Mouse (Mus musculus) megakaryocyte, embryonic 14.5 days (primary cell): ENCODE data around the gene Farp1. TPM values are rescaled to one million over a fixed set of nuclear protein-coding genes. Genes with fewer than 3 reads are reported as not detected.

Experiments
- H3K27me3 ChIP-seq: replicated peaks from 2 replicates; pipeline ENCODE3; 2012; ENCODE audit warnings: inconsistent platforms
- H3K36me3 ChIP-seq: replicated peaks from 2 replicates; pipeline ENCODE3; 2012; ENCODE audit warnings: low read length, inconsistent platforms, mixed read lengths
- H3K4me1 ChIP-seq: 2 replicates; pipeline ENCODE4 v1.6.1; 2012; ENCODE audit warnings: inconsistent platforms
- H3K4me3 ChIP-seq: replicated peaks from 2 replicates; pipeline ENCODE3; 2012; ENCODE audit warnings: moderate library complexity, mild to moderate bottlenecking, inconsistent platforms
- H3K9me3 ChIP-seq: 2 replicates; pipeline ENCODE4 v1.6.1; 2012; ENCODE audit warnings: inconsistent platforms
- FLI1 ChIP-seq: IDR thresholded peaks from 2 replicates; pipeline ENCODE4 v1.6.1; 2012; ENCODE audit warnings: low read length, inconsistent platforms, mixed read lengths
- GATA1 ChIP-seq: IDR thresholded peaks from 3 replicates; pipeline ENCODE4 v1.6.1; 2012; ENCODE audit warnings: mixed read lengths, low read length, inconsistent platforms, borderline replicate concordance
- polyA plus RNA-seq: library from polyadenylated mRNA; stranded (reverse); fragments of >175 nt; gene quantifications from 2 replicates; pipeline ENCODE4 v1.2.3, GENCODE M21; 2012; ENCODE audit warnings: low replicate concordance; ENCODE audit not compliant: insufficient read depth

The Farp1 gene
- polyA plus RNA-seq, 1 experiment: not detected

- H3K4me1 ChIP-seq: peaks cover 5% of the 10 kb centered on the region; the same call in 1 of the 2 replicates
- H3K9me3 ChIP-seq: no peaks in the 10 kb centered on the region
Measured at GRCm38 (mm10) chr14:121134414-121134813, 99.4 kb downstream of the Farp1 start.

GRCm38 (mm10) chr14:121143831-121144455, 108.9 kb downstream of the Farp1 start:
- TF ChIP-seq GATA1 (no peak), FLI1 (no peak)
- Histone ChIP-seq H3K27me3 (no peaks in the 10 kb centered on the region), H3K9me3 (no peaks in the 10 kb centered on the region), H3K4me3 (no peak overlapping the region), H3K36me3 (no peaks in the 10 kb centered on the region), H3K4me1 (no peaks in the 10 kb centered on the region)

More at GRCm38 (mm10) chr14:121134414-121134813, 99.4 kb downstream of the Farp1 start:
- TF ChIP-seq FLI1 (no peak), GATA1 (no peak)
- Histone ChIP-seq H3K27me3 (no peaks in the 10 kb centered on the region), H3K36me3 (no peaks in the 10 kb centered on the region), H3K4me3 (no peak overlapping the region)

- H3K27me3 ChIP-seq: no peaks in the 10 kb centered on the region
- no peaks in the 10 kb centered on the region for H3K9me3 ChIP-seq
- TF ChIP-seq FLI1: no peak
- no peak for TF ChIP-seq GATA1
- H3K4me1 ChIP-seq: no peaks in the 10 kb centered on the region
- no peaks in the 10 kb centered on the region for H3K36me3 ChIP-seq
- no peak overlapping the region for H3K4me3 ChIP-seq
Measured at GRCm38 (mm10) chr14:121144496-121144895, 109.5 kb downstream of the Farp1 start.

GRCm38 (mm10) chr14:121145291-121145690, 110.3 kb downstream of the Farp1 start:
- Histone ChIP-seq H3K4me3 (no peak overlapping the region), H3K9me3 (no peaks in the 10 kb centered on the region), H3K4me1 (no peaks in the 10 kb centered on the region), H3K27me3 (no peaks in the 10 kb centered on the region), H3K36me3 (no peaks in the 10 kb centered on the region)
- TF ChIP-seq GATA1: no peak
- TF ChIP-seq FLI1: no peak

GRCm38 (mm10) chr14:121145698-121146097, 110.7 kb downstream of the Farp1 start:
- TF ChIP-seq FLI1 (no peak), GATA1 (no peak)
- H3K4me1 ChIP-seq: no peaks in the 10 kb centered on the region
- H3K36me3 ChIP-seq: no peaks in the 10 kb centered on the region
- no peaks in the 10 kb centered on the region for H3K9me3 ChIP-seq
- no peak overlapping the region for H3K4me3 ChIP-seq
- no peaks in the 10 kb centered on the region for H3K27me3 ChIP-seq

GRCm38 (mm10) chr14:121146213-121146612, 111.2 kb downstream of the Farp1 start:
- no peaks in the 10 kb centered on the region for H3K4me1 ChIP-seq
- no peak for TF ChIP-seq FLI1
- no peak for TF ChIP-seq GATA1
- no peak overlapping the region for H3K4me3 ChIP-seq
- no peaks in the 10 kb centered on the region for H3K9me3 ChIP-seq
- no peaks in the 10 kb centered on the region for H3K27me3 ChIP-seq
- no peaks in the 10 kb centered on the region for H3K36me3 ChIP-seq

GRCm38 (mm10) chr14:121147026-121147425, 112.0 kb downstream of the Farp1 start:
- no peaks in the 10 kb centered on the region for H3K9me3 ChIP-seq
- H3K36me3 ChIP-seq: no peaks in the 10 kb centered on the region
- H3K4me1 ChIP-seq: no peaks in the 10 kb centered on the region
- H3K4me3 ChIP-seq: no peak overlapping the region
- TF ChIP-seq FLI1 (no peak), GATA1 (no peak)
- H3K27me3 ChIP-seq: no peaks in the 10 kb centered on the region

- H3K4me3 ChIP-seq: no peak overlapping the region
- no peaks in the 10 kb centered on the region for H3K27me3 ChIP-seq
- TF ChIP-seq FLI1 (no peak), GATA1 (no peak)
- H3K9me3 ChIP-seq: no peaks in the 10 kb centered on the region
- no peaks in the 10 kb centered on the region for H3K4me1 ChIP-seq
- H3K36me3 ChIP-seq: no peaks in the 10 kb centered on the region
Measured at GRCm38 (mm10) chr14:121148088-121148785, 113.2 kb downstream of the Farp1 start.

- no peak for TF ChIP-seq FLI1
- TF ChIP-seq GATA1: no peak
- H3K36me3 ChIP-seq: no peaks in the 10 kb centered on the region
- H3K4me1 ChIP-seq: no peaks in the 10 kb centered on the region
- no peak overlapping the region for H3K4me3 ChIP-seq
- H3K27me3 ChIP-seq: no peaks in the 10 kb centered on the region
- H3K9me3 ChIP-seq: no peaks in the 10 kb centered on the region
Measured at GRCm38 (mm10) chr14:121149984-121150383, 115.0 kb downstream of the Farp1 start.

GRCm38 (mm10) chr14:121151837-121152236, 116.8 kb downstream of the Farp1 start:
- no peaks in the 10 kb centered on the region for H3K4me1 ChIP-seq
- no peak overlapping the region for H3K4me3 ChIP-seq
- peaks cover 9% of the 10 kb centered on the region for H3K9me3 ChIP-seq
- H3K27me3 ChIP-seq: no peaks in the 10 kb centered on the region
- TF ChIP-seq GATA1 (no peak), FLI1 (no peak)
- no peaks in the 10 kb centered on the region for H3K36me3 ChIP-seq
